Mouse (Mus musculus): ENCODE results near the gene Kirrel2.
"Not testable (repeated sequence)": the region's sequence is repeated elsewhere in the genome, so short reads cannot be mapped to it uniquely, and the experiment has no call there.

Gene Kirrel2

DNA sequence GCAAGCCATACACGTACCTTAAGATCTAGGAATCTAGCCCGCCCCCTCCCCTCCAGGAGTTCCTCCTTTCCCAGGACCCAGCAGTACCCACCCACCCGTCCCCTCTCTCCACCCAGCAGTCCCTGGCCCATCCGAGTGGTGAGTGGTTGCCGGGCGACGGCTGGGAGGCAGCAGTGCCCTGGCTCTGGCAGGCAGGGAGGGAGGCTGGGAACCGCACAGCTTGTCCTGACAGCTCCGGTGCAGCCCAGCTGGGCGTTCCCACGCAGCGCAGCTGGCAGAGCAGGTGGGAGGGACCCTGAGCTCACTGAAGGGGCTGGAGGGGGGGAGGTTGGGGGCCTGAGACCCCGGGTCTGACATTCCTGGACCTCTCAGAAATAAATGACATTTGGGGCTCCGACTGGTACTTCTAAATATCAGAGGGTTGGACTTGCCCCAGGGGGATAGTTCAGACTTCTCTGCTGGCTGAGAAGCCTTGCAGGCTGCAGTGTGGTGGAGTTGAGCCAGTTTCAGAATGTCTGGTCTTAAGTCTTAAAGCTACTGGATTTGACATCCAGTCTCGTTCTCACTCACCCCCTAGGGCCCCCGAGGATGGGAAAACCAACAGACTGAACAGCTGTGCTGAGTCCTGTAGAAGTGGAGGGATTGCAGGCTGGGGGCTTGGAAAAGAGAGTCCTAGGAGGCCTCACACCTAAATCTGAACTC lies at the start of gene Kirrel2, which contains the start of gene Nphs1:
Gene Kirrel2, minus strand, starts transcription at position 62 of the 702 bp plus-strand sequence.
Gene Nphs1, plus strand, starts transcription at position 687 of the 702 bp plus-strand sequence.
- DNase-seq, result peak; percentile 82

GRCm38 (mm10) chr7:30501159-30501558 lies 43.7 kb upstream of the Kirrel2 start:
- not testable (repeated sequence) for DNase-seq

DNA sequence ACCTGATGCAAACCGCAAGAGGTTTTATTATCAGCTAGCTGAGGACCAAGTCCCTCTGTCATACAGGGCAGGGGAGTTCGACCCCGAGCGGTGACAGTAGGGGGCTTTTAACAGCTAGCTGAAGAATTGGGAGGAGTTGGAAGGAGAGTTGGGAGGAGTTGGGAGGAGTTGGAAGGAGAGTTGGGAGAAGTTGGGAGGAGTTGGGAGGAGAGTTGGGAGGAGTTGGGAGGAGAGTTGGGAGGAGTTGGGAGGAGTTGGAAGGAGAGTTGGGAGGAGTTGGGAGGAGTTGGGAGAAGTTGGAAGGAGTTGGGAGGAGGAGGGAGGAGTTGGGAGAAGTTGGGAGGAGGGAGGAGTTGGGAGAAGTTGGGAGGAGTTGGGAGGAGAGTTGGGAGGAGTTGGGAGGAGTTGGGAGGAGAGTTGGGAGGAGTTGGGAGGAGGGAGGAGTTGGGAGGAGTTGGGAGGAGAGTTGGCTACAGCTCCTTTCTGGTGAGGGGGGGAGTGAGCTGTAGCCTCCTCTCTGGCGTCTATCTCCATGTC lies 38.1 kb upstream of the Kirrel2 start:
- not testable (repeated sequence) for DNase-seq

DNA sequence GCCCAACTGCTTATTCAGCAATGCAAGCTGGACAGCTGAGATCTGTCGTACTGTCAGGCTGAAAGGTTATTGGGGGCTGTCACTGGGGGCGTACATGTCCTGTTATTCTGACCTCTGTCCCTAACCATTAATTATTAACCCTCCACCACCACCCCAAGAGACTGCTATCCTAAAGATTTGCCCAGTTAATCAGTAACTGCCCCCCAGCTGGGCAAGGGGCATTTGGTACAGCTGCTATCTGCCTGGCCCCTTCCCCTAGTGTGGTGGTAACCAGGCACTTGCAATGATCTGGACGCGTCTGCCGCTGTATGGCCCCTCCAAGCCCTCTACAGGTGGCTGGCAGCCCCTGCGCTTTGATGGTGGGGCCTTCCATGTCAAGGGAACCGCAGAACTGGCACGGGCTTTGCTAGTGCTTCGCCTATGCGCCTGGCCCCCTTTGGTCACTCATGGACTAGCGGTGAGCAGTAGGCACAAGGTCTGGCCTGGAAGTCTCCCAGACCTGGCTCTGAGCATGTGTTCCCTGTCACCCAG lies 36.0 kb upstream of the Kirrel2 start, which contains the start of gene Prodh2:
Gene Prodh2, plus strand, starts transcription at position 222 of the 531 bp plus-strand sequence.
- no peak for DNase-seq

GRCm38 (mm10) chr7:30492765-30493164 lies 35.3 kb upstream of the Kirrel2 start:
- DNase-seq, result peak; percentile 77

DNA sequence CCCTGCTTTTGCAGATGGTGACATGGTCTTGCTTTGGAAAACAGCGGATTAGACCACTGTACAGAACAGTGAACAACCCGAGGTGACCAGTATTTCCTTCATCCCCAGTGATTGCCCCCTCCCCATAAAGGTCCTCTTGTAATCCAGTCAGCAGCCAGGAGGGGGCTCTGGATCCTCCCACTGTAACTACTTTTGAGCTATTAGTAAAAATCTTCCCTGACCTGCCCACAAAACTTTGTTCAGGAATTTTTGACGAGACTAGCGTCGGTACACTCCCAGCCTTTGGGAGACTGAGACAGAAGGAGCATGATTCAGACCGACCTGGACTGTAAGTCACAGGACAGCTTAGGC lies 33.4 kb upstream of the Kirrel2 start:
- peak; percentile 30 for DNase-seq

GRCm38 (mm10) chr7:30490251-30490956 lies 32.9 kb upstream of the Kirrel2 start:
- peak; percentile 74 for DNase-seq

- peak; percentile 46 for DNase-seq
Measured at GRCm38 (mm10) chr7:30484250-30484649, 26.8 kb upstream of the Kirrel2 start.

GRCm38 (mm10) chr7:30477415-30478381 lies 20.2 kb upstream of the Kirrel2 start:
- DNase-seq, result peak; percentile 88

DNA sequence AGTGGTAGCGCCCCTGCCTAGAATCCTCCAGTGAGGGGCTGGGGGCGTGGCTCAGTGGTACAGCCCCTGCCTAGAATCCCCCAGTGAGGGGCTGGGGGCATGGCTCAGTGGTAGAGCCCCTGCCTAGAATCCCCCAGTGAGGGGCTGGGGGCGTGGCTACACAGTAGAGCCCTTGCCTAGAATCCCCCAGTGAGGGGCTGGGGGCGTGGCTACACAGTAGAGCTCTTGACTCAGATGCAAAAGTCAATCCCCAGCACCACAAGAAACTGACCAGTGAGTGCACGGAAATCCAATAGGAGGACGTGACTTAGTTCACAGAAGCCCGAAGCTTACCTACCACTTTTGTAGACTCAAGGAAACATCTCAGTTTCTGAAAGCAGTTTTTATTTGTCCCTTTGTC lies 18.6 kb upstream of the Kirrel2 start:
- DNase-seq, result not testable (repeated sequence)

DNA sequence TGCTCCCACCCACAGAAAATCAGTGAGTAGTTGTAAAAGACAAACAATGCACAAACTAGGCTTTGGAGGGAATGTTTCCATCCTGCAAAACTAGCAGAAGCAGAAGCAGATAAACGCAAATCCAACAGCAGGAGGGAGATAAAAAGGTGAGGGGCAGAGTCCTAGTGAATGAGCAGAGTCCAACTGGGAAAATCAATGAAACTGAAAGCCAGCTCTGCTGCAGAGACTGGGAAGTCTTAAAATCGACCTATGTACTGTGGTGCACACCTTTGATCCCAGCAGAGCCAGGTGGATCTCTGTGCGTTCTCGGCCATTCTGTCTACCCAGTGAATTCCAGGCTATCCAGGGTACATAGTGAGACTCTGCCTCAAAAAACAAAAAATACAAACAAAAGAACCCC lies 17.5 kb upstream of the Kirrel2 start:
- no peak for DNase-seq

DNA sequence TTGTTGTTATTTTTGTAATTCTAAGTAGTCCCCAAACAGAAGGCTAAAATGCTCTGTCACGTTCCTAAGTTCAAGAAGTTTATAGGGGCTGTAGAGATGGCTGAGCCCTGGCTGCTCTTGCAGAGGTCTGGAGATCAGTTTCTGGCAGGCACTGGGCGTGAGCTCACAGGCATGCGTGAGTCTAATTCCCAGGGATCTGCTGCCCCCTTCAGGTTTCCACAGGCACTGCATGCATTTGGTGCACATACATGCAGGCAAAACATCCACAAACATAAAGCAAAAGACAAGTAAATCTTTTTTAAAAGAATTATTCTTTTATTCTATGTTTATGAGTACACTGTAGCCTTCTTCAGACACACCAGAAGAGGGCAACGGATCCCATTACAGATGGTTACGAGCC lies 14.9 kb upstream of the Kirrel2 start:
- peak; percentile 60 for DNase-seq

DNA sequence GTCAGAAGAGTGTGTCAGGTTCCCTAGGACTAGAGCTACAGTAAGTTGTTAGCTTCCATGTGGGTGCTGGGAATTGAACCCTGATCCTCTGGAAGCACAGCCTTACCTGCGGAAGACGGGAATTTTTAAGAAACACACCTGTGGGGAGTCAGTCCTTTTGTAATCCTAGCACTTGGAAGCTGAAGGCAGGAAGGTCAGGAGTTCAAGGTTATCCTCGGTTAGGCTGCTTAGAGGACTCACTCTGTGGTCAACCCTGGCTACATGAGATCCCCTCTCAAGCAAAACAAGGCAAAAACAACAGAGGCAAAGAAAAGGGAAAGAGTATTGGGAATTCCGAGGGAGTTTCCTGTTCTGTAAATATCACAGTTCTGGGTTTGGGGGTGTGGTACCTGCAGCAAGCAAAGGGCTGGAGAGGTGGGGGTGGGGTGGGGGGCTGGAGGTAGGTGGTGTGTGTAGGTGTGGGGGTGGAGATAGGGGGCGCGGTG lies 7.4 kb upstream of the Kirrel2 start:
- DNase-seq, result no peak

DNA sequence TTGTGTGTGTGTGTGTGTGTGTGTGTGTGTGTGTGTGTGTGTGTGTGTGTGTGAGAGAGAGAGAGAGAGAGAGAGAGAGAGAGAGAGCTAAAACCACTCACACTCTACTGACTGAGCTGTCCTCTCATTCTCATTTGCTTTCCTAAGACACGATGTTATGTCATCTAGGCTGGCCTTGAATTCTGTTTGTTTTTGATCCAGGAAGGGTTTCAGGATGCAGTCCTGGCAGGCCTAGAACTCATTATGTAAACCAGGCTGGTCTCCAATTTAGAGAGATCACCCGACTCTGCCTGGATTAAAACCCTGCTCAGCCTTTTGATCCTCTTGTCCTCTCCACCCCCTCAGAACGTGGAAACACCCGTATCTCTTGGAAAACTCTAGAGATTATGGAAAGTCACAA lies 6.5 kb upstream of the Kirrel2 start:
- DNase-seq, result no peak

DNA sequence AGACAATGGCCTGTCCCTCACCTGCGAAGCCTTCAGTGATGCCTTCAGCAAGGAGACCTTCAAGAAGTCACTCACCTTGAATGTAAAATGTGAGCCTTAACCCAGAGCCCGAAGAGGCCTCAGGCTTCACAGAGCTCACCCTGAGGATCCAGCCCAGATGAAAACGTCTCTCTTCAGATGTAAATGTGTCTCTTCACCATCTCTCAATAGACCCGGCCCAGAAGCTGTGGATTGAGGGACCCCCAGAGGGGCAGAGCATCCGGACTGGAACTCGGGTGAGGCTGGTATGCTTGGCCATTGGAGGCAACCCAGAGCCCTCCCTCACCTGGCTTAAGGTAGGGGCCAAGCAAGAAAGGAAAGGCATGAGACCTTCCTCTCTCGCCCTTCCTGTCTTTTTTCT lies 6.1 kb upstream of the Kirrel2 start:
- DNase-seq, result no peak

DNA sequence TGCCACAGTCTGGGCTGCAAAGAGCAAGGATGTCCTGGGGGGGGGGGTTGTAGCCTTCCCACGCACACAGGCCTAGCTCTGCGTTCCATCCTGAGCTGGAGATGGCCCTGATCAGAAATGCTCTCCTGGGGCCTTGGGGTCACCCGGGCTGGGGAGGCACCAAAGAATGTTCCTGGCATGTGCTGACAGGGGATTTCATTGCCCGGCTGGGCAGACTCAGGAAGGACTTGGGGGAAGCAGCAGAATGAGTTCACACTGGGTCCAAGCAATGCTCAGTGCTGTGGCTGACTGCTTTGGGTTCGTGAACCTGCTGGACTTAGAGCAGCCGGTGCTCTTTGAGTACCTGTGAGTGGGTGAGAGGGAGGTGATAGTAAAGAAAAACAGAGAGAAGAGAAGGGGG lies 2.0 kb upstream of the Kirrel2 start:
- DNase-seq, result no peak

GRCm38 (mm10) chr7:30456911-30457628 lies 420 bp downstream of the Kirrel2 start:
- DNase-seq, result peak; percentile 51

- no peak for DNase-seq
Measured at GRCm38 (mm10) chr7:30456487-30456886, 1.0 kb downstream of the Kirrel2 start.

DNA sequence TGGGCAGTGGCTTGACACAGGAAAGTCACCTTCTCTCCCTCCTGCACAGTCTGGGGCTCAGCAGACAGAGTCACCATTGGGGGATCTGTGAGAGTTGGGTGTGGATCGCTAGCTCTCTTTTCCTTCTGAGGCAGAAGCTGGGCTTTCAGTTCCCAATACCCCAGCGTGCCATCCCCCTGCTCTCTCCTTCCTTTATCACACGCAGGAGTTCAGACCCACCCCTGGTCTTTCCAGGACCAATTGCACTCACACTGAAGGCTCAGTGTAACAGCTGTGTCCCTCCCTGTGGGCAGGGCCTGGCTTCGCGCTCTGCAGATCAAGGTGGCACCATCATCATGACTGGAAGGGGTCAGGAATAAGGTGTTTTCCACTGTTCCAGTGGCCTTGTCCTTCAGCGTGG lies 3.2 kb downstream of the Kirrel2 start:
- DNase-seq, result no peak

- peak; percentile 18 for DNase-seq
Measured at GRCm38 (mm10) chr7:30453766-30454165, 3.7 kb downstream of the Kirrel2 start.

GRCm38 (mm10) chr7:30453327-30453726 lies 4.2 kb downstream of the Kirrel2 start:
- DNase-seq, result no peak

GRCm38 (mm10) chr7:30450241-30450640 lies 7.2 kb downstream of the Kirrel2 start:
- DNase-seq, result no peak
